Mouse (Mus musculus) forebrain, embryonic 15.5 days (tissue): Measurements from ENCODE around the gene Wfdc2. TPM values are rescaled to one million over a fixed set of nuclear protein-coding genes. Genes with fewer than 3 reads are reported as not detected.
A peak's percentile ranks its signal among the peaks of the same experiment; 100 is the strongest.
"Not testable (repeated sequence)": the region's sequence is repeated elsewhere in the genome, so short reads cannot be mapped to it uniquely, and the experiment has no call there.

ENCODE experiments used
- ATAC-seq: fragments of 200-750 bp; cut with Nextera tagmentation; replicated peaks from 2 replicates; pipeline ENCODE4 v1.8.0; 2017; ENCODE audit warnings: mild to moderate bottlenecking, moderate TSS enrichment, moderate library complexity
- H3K27ac ChIP-seq: fragments of 300-500 bp; sonication (generic); replicated peaks from 2 replicates; pipeline ENCODE4 v1.5.1; 2015; ENCODE audit warnings: mild to moderate bottlenecking, inconsistent platforms
- H3K27me3 ChIP-seq: fragments of 300-500 bp; sonication (generic); 2 replicates; pipeline ENCODE4 v1.6.1; 2015; ENCODE audit warnings: inconsistent platforms
- H3K36me3 ChIP-seq: fragments of 300-500 bp; sonication (generic); 2 replicates; pipeline ENCODE4 v1.6.1; 2015; ENCODE audit warnings: mild to moderate bottlenecking, inconsistent platforms
- H3K4me1 ChIP-seq: fragments of 300-500 bp; sonication (generic); 2 replicates; pipeline ENCODE4 v1.6.1; 2015; ENCODE audit warnings: inconsistent platforms
- H3K4me2 ChIP-seq: fragments of 300-500 bp; sonication (generic); replicated peaks from 2 replicates; pipeline ENCODE4 v1.6.1; 2015; ENCODE audit warnings: mild to moderate bottlenecking, inconsistent platforms
- H3K4me3 ChIP-seq: fragments of 300-500 bp; sonication (generic); 2 replicates; pipeline ENCODE4 v1.5.1; 2015; ENCODE audit warnings: mild to moderate bottlenecking, inconsistent platforms
- H3K9ac ChIP-seq: fragments of 300-500 bp; sonication (generic); replicated peaks from 2 replicates; pipeline ENCODE4 v1.6.1; 2015; ENCODE audit warnings: mild to moderate bottlenecking, inconsistent platforms
- H3K9me3 ChIP-seq: fragments of 300-500 bp; sonication (generic); 2 replicates; pipeline ENCODE4 v1.6.1; 2016; ENCODE audit warnings: inconsistent platforms
- WGBS: fragments of 180-500 bp; shearing (Covaris S2); methylation state at CpG from one replicate; pipeline ENCODE4 v1.1.7; 2015; ENCODE audit warnings: mixed read lengths; 5-methylcytosine and 5-hydroxymethylcytosine counted together
- polyA plus RNA-seq: library from polyadenylated mRNA; unstranded; fragments of >200 nt; fragmentation: Nextera tagmentation; extraction: Ambion mirVana; gene quantifications from 2 replicates; pipeline ENCODE4 v1.2.1, GENCODE M21; 2015

The Wfdc2 gene
- polyA plus RNA-seq, 1 experiment from 2014 or later: 4.3 TPM

- H3K27me3 ChIP-seq: no peaks in the 10 kb centered on the region
- H3K4me3 ChIP-seq: no peak overlapping the region
- WGBS: 78% methylated on average over 2 of the region's 2 CpGs
- H3K27ac ChIP-seq: no peak overlapping the region
- H3K36me3 ChIP-seq: no peaks in the 10 kb centered on the region
- ATAC-seq: no peak
- H3K4me2 ChIP-seq: no peak overlapping the region
- no peak overlapping the region for H3K9ac ChIP-seq
- H3K4me1 ChIP-seq: no peaks in the 10 kb centered on the region
- H3K9me3 ChIP-seq: no peaks in the 10 kb centered on the region
Observed at GRCm38 (mm10) chr2:164550895-164551269, 11.3 kb upstream of the Wfdc2 start.

DNA sequence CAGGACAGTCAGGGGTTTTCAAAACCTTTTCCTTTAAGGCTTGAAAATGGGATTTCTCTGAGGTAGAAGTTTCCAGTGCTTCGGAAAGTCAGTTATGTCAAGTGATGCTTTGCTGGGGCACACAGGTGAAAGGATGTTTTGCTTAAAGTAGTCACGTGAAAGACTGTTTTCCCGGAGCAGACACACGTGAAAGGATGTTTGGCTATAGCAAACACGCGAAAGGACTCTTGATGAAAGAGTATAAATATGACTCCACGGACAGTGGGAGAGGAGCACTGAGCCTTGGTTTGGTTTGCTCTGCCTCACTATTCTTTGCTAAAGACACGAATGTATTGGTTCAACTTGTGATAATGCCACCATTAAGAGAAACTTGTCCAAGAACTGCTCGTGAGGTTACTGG, 10.7 kb upstream of the Wfdc2 start:
- ATAC-seq: no peak
- Histone ChIP-seq H3K4me1 (no peaks in the 10 kb centered on the region), H3K4me3 (no peak overlapping the region), H3K27ac (no peak overlapping the region), H3K4me2 (no peak overlapping the region), H3K27me3 (no peaks in the 10 kb centered on the region), H3K36me3 (no peaks in the 10 kb centered on the region), H3K9ac (no peak overlapping the region), H3K9me3 (no peaks in the 10 kb centered on the region)
- WGBS: 90% methylated on average over 9 of the region's 9 CpGs

- no peak overlapping the region for H3K4me3 ChIP-seq
- no peak overlapping the region for H3K4me2 ChIP-seq
- no peak overlapping the region for H3K9ac ChIP-seq
- peaks cover 5% of the 10 kb centered on the region; the same call in 1 of the 2 replicates for H3K27me3 ChIP-seq
- no peak overlapping the region for H3K27ac ChIP-seq
- H3K4me1 ChIP-seq: peaks cover 11% of the 10 kb centered on the region
- no peaks in the 10 kb centered on the region for H3K36me3 ChIP-seq
- ATAC-seq: no peak
- H3K9me3 ChIP-seq: no peaks in the 10 kb centered on the region
- 85% methylated on average over 8 of the region's 8 CpGs for WGBS
Observed at GRCm38 (mm10) chr2:164558426-164558825, 3.8 kb upstream of the Wfdc2 start.

- ATAC-seq: no peak
- Histone ChIP-seq H3K9me3 (no peaks in the 10 kb centered on the region), H3K4me2 (no peak overlapping the region), H3K27me3 (peaks cover 6% of the 10 kb centered on the region; the same call in 1 of the 2 replicates), H3K9ac (no peak overlapping the region), H3K27ac (no peak overlapping the region), H3K4me3 (no peak overlapping the region), H3K4me1 (peaks cover 18% of the 10 kb centered on the region), H3K36me3 (no peaks in the 10 kb centered on the region)
- WGBS: 55% methylated on average over 16 of the region's 16 CpGs
Observed at GRCm38 (mm10) chr2:164558991-164559645, 3.1 kb upstream of the Wfdc2 start.

DNA sequence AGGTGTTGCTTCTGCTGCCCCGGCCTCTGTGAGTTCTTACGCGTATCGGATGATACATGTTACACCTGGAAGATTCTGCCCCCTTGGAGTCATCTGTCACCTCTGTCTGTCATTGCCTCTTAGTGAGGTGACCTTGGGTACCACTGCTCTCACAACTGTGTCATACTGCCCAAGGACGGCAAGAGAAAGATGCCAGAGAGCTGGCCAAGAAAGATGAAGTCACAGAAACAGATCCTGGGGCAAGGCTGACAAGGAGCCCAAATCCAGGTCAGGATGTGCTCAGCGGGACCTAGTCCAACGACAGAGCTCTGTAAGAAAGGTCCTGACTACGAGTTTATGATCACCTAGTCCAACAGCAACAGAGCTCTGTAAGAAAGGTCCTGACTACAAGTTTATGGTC, 2.1 kb upstream of the Wfdc2 start:
- Histone ChIP-seq H3K4me1 (peaks cover 18% of the 10 kb centered on the region), H3K9ac (no peak overlapping the region), H3K27me3 (peaks cover 6% of the 10 kb centered on the region; the same call in 1 of the 2 replicates), H3K4me3 (no peak overlapping the region), H3K27ac (no peak overlapping the region), H3K9me3 (no peaks in the 10 kb centered on the region), H3K4me2 (no peak overlapping the region), H3K36me3 (no peaks in the 10 kb centered on the region)
- no peak for ATAC-seq
- WGBS: 92% methylated on average over 8 of the region's 8 CpGs

DNA sequence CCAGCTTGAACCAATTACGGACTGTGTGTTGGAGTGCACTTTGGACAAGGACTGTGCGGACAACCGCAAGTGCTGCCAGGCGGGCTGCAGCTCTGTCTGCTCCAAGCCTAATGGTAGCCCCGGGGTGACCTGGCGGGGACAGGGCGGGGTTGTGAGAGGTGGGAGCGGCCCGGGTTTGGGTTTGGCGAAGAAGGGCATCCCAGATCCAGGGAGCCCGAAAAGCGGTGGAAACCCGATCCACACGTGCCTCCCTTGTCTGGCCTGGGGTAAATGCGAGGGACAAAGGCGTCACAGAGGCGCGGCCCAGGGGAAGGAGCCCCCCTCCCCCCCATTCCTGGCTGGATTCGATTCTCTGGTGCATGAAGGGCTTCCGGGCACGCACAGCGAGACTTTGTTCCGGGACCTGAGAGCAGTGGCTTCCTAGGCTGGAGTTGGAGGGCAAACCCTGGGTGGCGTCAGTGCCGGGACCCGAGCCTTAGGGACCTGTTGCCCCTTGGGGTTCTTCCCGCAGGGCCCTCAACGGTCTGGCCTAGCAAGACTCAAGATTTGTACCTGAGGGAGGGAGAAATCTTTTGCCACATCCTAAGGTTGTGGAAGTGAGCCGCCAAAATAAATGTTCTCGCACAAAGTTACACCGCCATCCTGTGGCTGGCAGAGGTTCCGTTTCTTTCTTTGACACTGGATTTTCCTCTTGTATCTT, 1.3 kb downstream of the Wfdc2 start:
- no peaks in the 10 kb centered on the region for H3K9me3 ChIP-seq
- H3K4me1 ChIP-seq: peaks cover 18% of the 10 kb centered on the region
- H3K27ac ChIP-seq: no peak overlapping the region
- WGBS: 2% methylated on average over 32 of the region's 32 CpGs
- peak overlapping the region; percentile 99 for H3K4me2 ChIP-seq
- peak overlapping the region; percentile 53 for H3K9ac ChIP-seq
- H3K27me3 ChIP-seq: peaks cover 6% of the 10 kb centered on the region; the same call in 1 of the 2 replicates
- no peaks in the 10 kb centered on the region for H3K36me3 ChIP-seq
- ATAC-seq: peak; percentile 57
- H3K4me3 ChIP-seq: peak overlapping the region; percentile 50

- WGBS: 65% methylated on average over 5 of the region's 5 CpGs
- ATAC-seq: no peak
- Histone ChIP-seq H3K4me3 (no peak overlapping the region), H3K9me3 (no peaks in the 10 kb centered on the region), H3K4me1 (peaks cover 18% of the 10 kb centered on the region), H3K36me3 (no peaks in the 10 kb centered on the region), H3K27ac (no peak overlapping the region), H3K27me3 (peaks cover 6% of the 10 kb centered on the region; the same call in 1 of the 2 replicates), H3K9ac (no peak overlapping the region), H3K4me2 (no peak overlapping the region)
Observed at GRCm38 (mm10) chr2:164564346-164564745, 2.1 kb downstream of the Wfdc2 start.

- no peak for ATAC-seq
- H3K27ac ChIP-seq: no peak overlapping the region
- 90% methylated on average over 2 of the region's 2 CpGs for WGBS
- H3K9me3 ChIP-seq: no peaks in the 10 kb centered on the region
- H3K4me1 ChIP-seq: peaks cover 18% of the 10 kb centered on the region
- no peaks in the 10 kb centered on the region for H3K36me3 ChIP-seq
- H3K4me3 ChIP-seq: no peak overlapping the region
- peaks cover 6% of the 10 kb centered on the region; the same call in 1 of the 2 replicates for H3K27me3 ChIP-seq
- H3K4me2 ChIP-seq: no peak overlapping the region
- H3K9ac ChIP-seq: no peak overlapping the region
Observed at GRCm38 (mm10) chr2:164566997-164567396, 4.8 kb downstream of the Wfdc2 start.

GRCm38 (mm10) chr2:164567460-164567859, 5.2 kb downstream of the Wfdc2 start:
- WGBS: 95% methylated on average over 5 of the region's 5 CpGs
- no peaks in the 10 kb centered on the region for H3K36me3 ChIP-seq
- H3K4me3 ChIP-seq: no peak overlapping the region

DNA sequence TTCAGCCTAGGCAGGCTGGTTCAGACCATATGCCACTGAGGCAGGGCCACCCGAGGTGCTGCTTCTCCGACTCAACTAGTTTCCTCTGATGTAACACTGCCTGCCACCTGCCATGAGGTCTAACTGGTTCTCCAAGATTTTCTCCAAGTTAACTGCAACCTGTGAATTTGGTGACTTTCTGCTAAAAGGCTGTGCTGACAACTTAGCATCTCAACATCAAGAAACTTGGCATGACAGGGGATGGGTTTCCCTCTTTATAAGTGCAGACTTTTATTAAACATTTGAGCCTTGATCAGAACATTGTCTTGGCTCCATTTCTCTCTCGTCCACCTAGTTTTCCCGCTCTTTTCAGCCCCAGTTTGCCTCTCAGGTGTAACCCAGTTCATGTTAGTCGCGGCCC, 11.1 kb downstream of the Wfdc2 start, which contains the start of gene Spint3:
TSS of gene Spint3 (minus strand) at position 101 of the 400 bp plus-strand sequence.
- not testable (repeated sequence) for H3K9ac ChIP-seq, H3K4me3 ChIP-seq, H3K36me3 ChIP-seq, H3K4me1 ChIP-seq, H3K4me2 ChIP-seq, ATAC-seq, H3K27ac ChIP-seq, H3K9me3 ChIP-seq, H3K27me3 ChIP-seq
- WGBS: 86% methylated on average over 6 of the region's 6 CpGs

More at GRCm38 (mm10) chr2:164567460-164567859, 5.2 kb downstream of the Wfdc2 start:
- H3K4me1 ChIP-seq: peaks cover 17% of the 10 kb centered on the region
- no peak overlapping the region for H3K4me2 ChIP-seq
- H3K9ac ChIP-seq: no peak overlapping the region
- no peak for ATAC-seq
- peaks cover 6% of the 10 kb centered on the region; the same call in 1 of the 2 replicates for H3K27me3 ChIP-seq
- no peak overlapping the region for H3K27ac ChIP-seq
- no peaks in the 10 kb centered on the region for H3K9me3 ChIP-seq

DNA sequence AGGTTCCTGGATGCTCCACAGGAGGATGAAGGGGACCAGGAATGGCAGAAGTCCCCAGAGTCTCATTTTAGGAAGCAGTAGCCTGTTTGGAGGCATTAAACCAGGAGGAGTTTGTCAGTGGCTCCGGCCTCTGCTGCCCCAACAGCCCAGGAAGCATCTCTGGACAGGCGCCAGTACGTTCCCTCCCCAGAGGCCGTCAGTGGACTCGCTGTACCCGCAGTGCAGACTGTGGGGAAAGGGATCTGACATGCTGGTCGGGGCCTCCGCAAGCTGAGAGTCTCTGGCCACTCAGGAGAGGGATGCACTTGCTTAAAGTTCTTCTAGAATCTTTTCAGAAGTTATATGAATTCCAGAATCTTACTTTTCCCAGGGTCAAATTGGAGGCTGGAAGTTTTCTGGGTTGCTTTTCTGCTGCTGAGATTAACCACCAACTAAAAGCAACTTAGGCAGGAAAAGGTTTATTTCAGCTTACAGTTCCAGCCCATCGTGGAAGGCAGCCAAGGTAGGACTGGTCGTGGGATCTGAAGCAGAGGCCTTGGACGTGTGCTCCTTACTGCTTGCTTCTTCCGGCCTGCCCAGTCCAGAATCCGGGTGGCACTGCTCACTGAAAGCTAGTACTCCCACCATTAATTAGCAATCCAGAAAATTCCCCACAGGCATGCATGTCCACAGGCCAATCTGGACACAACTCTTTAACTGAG, 23.0 kb downstream of the Wfdc2 start, which contains the start of gene Wfdc6a:
TSS of gene Wfdc6a (minus strand) at position 423 of the 701 bp plus-strand sequence.
- not testable (repeated sequence) for H3K9ac ChIP-seq, H3K4me2 ChIP-seq, H3K36me3 ChIP-seq, H3K27ac ChIP-seq, H3K27me3 ChIP-seq, H3K4me3 ChIP-seq, H3K4me1 ChIP-seq, ATAC-seq, H3K9me3 ChIP-seq
- 50% methylated on average over 13 of the region's 13 CpGs for WGBS

GRCm38 (mm10) chr2:164592014-164592413, 29.8 kb downstream of the Wfdc2 start:
- H3K4me1 ChIP-seq: no peaks in the 10 kb centered on the region
- H3K36me3 ChIP-seq: no peaks in the 10 kb centered on the region
- 14% methylated on average over 4 of the region's 4 CpGs for WGBS
- no peaks in the 10 kb centered on the region for H3K9me3 ChIP-seq
- H3K4me3 ChIP-seq: no peak overlapping the region
- ATAC-seq: no peak
- H3K27ac ChIP-seq: no peak overlapping the region
- H3K4me2 ChIP-seq: no peak overlapping the region
- no peaks in the 10 kb centered on the region for H3K27me3 ChIP-seq
- H3K9ac ChIP-seq: no peak overlapping the region
